Mouse (Mus musculus): Measurements from ENCODE around the gene Srsf6.

DNA sequence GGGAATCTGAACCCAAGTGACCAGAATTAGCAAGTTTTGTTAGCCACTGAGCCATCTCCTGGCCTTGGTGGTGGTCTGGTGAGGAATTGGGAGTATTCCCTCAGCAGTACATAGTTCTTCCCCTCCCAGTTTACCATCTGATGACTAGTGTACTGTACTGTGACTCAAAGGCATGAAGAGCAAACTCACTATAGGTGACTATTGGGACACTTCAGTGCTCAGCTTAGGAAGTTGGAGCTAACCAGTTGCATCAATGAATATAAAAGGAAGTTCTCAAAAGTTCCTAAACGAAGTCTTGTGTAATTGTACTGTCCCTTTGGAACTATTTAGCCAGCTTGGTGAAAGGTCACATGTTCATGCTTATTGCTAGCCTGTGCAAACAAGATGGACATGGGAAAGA is 8.2 kb downstream of the Srsf6 start:
- no peak for TF ChIP-seq CTCF (IDR thresholded peaks at IDR 0.05; ENCODE audit: control insufficient read depth, insufficient read depth, insufficient replicate concordance, low read depth, low read length)
- TF ChIP-seq POLR2A (IDR thresholded peaks at IDR 0.05; ENCODE audit: control insufficient read depth, low read depth, low read length), result no peak

All from testis, adult 2 months (tissue).